Mouse (Mus musculus) erythroblast, embryonic 14.5 days (primary cell): ENCODE results near the gene Dgcr2.

Experiments used
- GATA1 ChIP-seq: IDR thresholded peaks from 2 replicates; pipeline ENCODE4 v1.6.1; 2012; ENCODE audit warnings: low read length, inconsistent platforms, mixed read lengths
- TAL1 ChIP-seq: IDR thresholded peaks from 3 replicates; pipeline ENCODE4 v1.6.1; 2012; ENCODE audit warnings: low read length, inconsistent platforms, mixed read lengths

- TF ChIP-seq TAL1 (no peak), GATA1 (no peak)
These were observed 96.4 kb downstream of the Dgcr2 start for GRCm38 (mm10) chr16:17801777-17802455.
